Mouse (Mus musculus) spleen, postnatal 4 days (tissue): ENCODE measurements around the gene Odf2l.
A peak's percentile ranks its signal among the peaks of the same experiment; 100 is the strongest.

Experiments
- DNase-seq, 2 experiments: peaks; one replicate each; pipeline ENCODE4 v3.0.0; 2022; ENCODE audit warnings: low spot score in 2 of 2

Gene Odf2l

DNA sequence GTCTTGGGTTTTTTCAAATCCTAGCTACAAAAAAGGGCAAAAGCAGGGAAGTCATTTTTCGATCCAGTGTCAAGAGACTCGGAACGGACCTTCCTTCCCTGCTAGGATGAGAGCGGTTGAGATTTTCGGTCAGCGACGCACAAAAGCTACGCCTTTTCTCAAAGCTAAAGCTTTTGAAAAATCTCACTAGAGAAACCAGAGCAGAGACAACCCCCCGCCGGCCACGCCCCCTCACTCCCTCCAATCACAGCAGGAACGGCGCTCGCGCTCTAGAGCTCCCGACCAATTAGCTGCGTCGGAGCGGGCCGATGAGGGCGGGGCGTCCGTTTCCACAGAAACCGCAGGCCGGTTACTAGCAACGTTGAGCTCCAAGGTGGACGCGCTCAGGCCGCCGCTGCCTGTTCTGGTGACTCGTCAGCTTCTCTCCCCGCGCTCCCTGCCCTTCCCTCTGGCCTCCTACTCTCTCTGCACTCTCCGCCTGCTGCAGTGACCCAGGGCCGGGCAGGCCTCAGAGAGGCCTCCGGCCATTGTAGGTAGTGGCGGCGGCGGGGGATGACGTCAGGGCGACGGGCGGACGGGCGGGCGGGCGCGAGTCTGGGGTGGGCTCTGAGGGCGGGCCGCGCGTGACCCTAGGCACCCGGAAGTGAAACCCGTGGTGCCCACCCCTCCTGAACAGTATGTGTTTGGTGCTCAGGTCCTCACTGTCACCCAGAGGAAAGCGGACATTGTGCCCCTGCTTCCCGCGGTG, at the start of gene Odf2l:
TSS of gene Odf2l (plus strand) at position 335 of the 748 bp plus-strand sequence.
- peak; percentile 95 to 98 for DNase-seq

DNA sequence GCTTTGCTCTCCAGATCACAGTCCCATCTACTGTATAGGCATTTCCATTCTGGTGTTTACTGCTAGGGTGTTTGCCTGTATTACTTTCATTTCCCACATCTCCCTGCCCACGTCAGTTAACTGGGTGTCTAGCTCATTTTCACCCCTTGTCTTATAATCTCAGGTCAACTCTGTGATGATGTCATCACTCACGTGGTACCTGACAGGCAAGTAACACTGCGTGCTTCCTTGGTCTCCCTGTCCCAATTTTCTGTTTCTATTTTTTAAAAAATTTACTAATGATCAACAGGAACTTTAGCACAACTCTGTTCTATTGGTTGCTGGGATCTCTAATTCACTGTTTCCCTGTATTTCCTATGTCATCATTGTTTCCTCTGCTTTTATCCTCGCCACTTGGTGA, 49.4 kb upstream of the Odf2l start:
- no peak for DNase-seq

DNA sequence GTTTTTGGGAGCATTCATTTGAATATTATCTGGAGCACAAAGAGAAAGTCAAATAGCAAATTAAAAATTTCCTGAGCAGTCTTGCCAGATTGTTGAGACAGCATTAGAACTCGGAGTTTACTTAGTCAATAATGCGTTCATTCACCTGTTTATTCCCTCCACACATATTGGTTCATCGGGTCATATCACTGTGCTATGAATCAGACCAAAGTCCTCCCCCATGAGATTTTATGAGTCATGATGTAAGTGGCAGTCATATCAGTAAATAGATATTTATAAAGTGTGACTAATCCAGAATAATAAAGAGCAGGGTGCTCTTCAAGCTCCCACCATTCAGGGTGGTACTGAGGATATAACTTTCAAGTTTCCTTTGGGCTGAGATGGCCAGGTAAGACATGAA, 46.0 kb upstream of the Odf2l start:
- no peak for DNase-seq

DNA sequence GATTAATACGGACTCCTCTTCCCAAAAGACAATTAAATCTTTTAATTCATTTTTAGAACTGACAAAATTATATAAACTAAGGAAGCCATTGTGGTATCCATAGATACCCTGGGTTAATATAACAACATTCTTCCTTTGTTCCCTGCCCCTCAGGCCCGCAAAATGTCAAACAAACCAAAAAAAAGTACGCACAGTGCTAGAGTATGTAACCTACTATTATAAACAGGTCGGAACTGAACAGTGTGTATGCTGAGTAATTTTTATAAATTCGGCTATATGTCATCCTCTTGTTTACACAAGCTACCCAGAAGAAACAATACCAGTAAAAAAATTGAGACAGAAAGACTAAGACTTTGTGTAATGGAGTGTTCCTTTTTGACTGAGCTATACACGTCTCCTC, 40.0 kb upstream of the Odf2l start:
- no peak for DNase-seq

DNA sequence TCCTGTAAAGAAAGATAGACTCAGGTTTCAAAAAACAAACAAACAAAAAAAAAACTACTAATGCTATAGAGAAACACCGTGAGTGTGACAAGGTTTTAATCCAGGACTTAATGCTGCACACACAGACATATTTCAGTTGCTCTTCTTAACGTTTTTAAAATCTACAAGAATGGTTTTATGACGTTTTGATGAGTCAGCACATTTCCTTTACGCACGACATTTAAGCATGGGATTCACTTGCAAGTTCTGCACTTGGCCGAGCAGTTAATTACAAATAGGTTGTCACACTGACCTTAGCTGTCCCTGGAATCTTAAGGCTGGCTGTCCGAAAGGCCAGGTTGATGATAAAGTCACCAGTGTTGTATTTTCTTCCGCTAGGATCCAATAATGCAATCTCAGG, 37.5 kb upstream of the Odf2l start:
- DNase-seq: no peak

DNA sequence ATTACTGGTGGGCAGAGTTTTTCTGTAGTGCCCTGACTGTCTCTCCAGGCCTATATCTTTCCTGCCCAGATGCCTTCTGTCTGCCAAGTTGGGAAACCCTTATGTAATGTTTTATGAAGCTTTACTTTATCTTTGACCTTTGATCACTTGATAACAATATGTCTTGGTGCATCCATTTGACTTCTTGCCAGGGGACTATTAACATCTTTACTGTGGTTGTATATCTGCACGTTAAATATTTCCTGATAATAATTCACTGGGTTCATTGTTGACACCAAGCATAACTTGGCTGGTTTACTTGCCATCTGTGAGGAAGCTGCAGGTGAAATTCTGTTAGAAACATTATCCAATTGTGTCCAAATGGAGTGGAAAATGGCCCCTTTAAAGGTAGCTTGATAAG, 35.3 kb upstream of the Odf2l start:
- DNase-seq: no peak

DNA sequence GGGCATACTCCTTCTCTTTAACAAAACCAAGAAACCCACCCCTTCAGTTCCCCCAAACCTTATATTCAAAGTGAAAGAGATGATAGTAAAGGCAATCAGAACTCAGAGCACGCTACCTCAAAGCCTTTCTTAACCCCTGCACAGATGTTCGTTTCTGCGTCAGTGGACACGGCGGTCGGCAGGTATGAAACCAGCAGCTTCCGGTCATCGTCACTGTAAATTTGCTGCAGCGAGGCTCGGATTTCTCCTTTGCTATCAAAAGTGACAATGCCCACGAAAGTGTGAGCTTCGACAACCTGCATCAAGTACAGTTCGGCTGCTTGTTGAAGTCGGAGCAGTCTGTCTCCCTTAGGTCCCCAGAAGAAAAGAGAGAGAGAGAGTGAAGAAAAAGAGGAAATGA, 32.2 kb upstream of the Odf2l start:
- DNase-seq: no peak

DNA sequence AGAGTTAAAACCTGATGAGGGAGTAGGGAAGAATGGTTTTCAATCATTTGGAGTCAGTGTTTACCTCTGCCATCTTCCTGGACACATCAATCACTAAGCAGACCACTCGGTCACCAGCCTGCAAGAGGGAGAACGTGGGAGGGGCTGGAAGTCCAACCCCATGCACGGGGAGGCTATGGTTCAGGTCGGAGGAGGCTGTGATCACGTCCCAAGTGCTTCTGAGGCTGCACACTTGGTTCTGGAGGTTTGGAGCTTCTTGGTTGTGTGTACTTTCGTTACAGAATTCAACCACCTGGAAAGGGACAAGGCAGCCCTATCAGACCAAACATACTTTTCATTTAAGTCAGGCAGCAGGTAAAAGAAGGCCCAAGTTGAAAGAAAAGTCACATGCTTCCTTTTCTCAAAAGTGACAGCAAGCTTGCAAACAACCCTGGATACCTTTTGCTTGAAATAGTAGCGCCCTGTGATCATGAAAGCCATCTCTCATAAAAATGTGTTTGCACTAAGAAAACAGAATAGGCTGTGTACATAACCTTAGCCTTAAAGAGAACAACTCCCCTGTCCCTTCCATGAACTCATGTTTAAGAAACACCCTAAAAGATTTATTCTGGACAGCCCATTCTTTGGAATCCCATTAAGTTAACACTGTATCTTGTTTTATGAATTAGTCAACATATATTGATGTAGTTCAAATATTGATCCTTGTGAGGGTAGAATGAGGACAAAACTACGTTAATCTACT, 30.4 kb upstream of the Odf2l start:
- no peak for DNase-seq

DNA sequence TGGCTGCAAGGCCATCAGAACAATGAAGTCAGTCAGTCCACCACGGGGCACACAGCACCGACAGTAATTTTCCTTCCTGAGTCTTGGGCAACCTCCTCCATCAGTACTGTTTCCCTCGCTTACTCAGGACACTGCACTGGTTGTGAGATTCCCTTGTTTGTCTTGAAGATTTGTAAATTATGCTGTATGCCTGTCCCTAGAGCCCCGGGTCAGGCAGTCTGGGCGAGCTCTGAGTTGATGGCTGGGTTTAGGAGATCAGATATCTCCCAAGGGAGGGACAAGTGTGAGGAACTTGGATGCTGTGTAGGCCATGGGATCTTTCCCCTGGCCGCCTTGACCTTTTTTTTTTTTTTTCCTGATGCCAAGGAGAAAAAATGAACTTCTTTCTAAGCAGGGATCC, 19.1 kb upstream of the Odf2l start, which contains the start of gene Clca2:
TSS of gene Clca2 (minus strand) at position 153 of the 400 bp plus-strand sequence.
- DNase-seq: no peak

DNA sequence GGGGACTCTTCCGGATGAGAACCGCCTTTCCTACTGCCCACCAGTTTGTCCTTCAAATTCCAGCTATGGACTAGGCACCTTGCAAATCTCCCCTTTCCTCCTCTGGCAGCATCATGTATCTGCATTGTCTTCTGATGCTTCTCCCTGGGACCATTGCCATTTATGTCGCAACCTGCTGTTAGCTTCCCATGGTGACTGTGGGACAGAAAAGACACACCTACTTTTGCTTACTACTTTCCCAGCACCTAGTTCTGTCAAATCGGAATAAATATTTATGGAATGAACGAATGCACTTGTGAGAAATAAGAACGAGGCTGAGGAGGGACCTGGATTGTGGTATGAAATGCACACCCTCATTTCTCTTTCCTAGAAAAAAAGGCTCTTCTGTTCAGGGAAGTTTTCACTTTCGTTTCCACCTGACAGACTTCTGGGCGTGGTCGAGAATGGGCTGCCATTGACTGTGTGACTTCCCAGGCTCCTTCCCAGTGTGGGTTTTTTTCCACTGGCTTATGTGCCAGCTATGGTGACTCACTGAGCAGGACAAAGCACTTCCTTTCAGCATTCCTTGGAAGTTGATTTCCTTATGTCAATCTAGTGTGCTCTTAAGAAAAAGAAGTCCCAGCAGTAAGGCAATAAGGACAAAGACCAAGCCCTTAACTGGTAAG, 16.4 kb upstream of the Odf2l start:
- DNase-seq: no peak

DNA sequence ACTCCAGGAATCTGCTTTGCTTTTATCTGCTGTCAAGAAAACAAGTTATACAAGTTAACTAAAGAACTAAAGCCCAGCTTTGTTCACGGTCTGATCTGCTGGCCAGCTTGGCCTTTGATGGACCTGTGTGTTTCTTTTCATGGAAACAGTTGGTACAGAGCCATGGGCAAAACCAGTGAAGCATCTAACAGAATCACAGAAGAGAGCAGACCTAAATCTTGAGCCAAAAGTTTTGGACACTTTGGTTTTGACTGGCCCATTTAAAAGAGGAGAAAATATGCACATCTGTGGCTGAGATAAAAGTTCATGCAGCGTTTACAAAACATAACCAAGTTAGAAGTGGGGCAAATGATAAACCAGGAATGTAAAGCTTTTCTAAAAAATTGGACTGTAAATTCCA, 15.1 kb upstream of the Odf2l start:
- DNase-seq: no peak

DNA sequence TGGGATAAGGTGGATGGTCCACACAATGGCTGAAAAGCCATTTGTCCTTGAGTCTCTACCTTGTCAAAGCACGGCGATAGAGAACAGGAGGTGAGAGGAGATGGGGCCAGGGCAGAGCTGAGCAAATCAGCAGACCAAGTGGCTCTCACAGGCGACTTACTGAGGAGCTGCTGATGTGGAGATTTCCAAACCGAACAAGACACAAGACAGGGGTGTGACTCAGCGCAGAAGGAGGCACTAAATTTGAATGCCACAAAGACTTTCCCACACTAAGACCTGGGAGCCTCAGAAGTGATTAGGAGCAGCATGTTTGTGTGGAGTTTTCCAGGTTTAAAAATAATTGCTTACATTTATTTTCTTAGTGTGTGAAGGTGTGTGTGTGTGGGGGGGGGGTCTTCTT, 14.6 kb upstream of the Odf2l start:
- DNase-seq: no peak

DNA sequence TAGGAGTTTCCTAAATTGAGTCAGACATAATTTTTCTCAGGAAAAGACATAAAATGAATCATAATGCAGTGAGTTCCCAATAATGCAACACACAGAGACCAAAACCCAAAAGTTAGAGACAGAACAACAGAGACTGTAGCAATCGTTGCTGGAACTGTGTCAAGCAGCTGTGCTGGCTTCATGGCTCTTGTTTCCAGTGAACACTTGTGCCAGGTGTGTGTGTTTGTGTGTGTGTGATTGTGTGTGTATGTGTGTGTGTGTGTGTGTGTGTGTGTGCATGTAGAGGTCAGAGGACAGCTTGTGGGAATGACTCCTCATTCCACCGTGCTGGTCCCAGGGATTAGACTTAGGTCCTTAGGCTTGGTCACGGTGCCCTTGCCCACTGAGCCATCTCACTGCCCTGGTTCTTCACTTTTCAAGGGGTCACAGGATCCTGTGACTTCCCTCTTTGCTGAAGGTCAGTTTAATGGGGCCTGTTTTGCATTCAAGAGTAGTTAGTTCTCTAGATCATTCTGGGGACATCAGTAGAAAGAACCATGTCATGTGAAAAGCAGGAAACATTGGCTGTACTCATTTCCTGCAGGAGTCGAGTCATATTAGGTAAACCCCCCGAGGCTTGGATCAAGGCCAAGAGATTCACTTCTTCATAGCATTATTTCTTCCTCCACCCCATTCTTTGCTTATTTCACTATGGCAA, 13.2 kb upstream of the Odf2l start:
- DNase-seq: no peak

DNA sequence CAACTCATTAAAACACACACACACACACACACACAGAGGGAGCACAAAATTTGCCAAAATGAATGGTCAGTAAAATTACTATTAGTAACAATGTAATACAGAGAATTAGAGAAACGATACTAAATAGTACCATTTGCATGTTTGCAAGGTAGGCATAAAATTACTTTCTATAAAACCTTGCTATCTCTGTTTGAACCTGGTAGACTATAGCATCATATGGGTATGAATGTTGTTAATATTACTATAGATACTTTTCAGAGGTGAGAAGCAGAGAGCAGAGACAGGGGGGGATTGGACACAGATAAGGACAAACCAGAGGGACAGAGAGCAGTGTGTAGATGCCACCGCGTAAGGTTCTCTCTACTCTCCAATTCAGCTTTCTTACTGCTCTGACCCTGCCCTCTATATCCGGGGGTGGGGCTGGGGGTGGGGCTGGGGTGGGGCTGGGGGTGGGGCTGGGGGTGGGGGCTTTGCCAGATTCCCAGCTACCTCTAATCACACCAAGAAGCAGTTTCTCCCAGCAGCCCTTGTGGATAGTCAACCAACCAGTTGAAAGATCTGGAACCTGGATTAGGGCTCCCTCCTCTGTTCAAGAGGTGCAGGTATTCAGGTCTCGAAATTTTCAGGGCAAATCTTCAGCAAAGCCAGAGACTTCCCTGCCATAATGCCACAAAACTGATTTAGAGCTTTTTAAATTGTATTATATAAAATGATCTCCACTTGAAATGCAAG, 12.4 kb upstream of the Odf2l start:
- DNase-seq: no peak

DNA sequence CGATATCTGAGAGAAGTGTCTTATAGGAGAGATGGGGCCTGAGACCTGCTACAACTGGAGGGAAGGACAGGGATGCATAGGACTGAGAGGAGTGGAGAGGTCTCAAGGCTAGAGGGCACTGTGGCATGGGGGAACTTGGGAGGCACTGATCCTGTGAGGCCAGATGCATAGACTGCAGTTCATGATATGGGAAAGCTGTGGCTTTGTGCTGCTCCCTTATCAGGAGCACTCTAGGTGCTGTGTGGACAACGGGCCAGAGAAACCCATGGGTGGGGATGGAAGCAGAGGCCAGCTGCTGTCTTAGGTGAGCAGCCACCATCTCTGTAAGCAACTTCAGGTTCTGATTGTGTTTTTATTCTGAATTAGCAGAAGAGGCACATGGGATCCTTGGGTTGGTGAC, 3.2 kb upstream of the Odf2l start:
- DNase-seq: no peak

DNA sequence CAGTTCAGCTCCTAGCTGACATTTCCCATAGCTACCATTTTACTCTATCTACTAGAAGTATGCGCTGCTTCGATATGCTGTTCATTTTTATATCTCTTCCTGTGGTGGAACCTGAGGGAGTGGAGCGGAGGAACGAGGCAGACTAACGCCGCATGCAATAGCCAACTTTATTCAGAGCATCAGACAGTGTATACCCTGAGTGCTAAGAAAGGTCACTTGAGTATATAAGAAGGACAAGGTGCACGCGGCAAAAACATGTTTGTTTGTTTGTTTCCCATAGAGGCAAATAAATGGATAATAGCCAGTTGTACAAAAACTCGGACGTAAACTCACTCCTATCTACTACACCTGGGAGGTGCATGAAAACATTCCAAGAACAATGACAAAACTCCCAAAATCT, 751 bp upstream of the Odf2l start:
- no peak for DNase-seq

DNA sequence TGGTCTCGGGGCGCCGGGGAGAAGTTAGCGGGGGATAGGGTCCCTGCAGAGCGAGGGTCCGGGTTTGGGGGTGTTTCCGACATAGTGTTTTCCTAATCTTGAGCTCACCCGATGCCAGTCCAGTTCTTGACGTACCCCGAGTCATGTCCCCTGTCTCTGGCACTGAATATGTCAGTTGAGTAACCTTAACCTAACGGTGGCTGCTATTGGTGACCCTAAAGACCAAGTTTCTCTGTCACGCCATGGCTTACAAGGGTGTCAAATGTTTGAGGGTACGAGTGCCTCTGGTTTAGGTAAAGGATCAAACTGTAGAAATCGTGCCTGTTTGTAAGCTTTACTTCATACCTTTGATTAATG, 592 bp downstream of the Odf2l start:
- DNase-seq: no peak

DNA sequence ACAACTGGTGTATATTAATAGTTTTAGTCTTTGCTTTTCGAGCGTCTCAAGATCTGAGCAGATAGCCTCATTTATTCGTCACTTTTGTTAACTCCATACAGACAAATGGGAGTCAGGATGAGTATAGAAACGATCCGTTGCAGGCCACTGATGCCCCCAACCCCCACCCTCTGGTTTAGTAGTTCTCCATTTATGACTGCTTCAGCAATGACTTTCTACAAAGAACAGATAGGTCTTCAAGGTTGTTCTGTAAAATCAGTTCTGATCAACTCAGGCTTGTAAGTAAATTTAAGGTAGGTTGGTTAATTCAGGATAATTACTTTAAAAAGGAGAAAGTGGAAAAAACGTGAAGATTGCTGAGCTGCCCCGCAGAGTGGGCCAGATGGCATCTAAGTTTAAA, 1.0 kb downstream of the Odf2l start:
- no peak for DNase-seq

DNA sequence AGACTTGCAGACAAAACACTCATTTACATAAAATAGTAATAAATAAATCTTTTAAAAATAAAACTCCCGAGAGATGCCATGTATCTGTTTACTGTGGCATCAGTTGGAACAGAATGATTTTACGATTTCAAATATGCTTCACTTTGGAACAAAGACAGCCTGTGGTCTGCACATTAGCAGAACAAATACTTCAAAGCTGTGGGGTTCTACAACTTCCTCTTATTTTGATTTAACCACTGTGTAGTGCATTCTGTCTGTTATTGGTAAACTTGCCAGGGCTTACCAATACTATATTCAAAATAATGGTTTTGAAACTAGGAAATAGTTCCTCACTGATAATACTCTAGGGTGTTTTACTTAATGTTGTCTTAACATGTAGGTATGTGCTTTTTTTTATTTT, 8.2 kb downstream of the Odf2l start:
- no peak for DNase-seq

DNA sequence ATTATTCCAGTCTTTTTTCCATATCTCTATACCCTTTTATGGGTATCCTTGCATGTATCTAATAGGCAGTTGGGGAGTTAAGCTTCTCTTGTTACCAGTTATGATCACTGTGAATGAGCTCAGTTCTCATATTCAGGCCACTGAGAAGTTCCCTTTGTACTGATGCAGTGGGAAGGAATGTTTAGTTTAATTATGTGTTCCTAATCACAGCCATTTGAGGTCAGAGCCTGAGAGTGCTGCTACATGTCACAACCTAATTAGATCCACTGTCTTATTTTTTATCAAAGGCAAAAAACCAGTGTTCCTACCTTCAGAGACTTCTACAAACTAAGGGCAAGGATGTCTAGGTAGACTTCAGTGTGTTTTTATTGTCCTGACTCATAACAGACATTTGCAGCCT, 11.0 kb downstream of the Odf2l start:
- no peak for DNase-seq

DNA sequence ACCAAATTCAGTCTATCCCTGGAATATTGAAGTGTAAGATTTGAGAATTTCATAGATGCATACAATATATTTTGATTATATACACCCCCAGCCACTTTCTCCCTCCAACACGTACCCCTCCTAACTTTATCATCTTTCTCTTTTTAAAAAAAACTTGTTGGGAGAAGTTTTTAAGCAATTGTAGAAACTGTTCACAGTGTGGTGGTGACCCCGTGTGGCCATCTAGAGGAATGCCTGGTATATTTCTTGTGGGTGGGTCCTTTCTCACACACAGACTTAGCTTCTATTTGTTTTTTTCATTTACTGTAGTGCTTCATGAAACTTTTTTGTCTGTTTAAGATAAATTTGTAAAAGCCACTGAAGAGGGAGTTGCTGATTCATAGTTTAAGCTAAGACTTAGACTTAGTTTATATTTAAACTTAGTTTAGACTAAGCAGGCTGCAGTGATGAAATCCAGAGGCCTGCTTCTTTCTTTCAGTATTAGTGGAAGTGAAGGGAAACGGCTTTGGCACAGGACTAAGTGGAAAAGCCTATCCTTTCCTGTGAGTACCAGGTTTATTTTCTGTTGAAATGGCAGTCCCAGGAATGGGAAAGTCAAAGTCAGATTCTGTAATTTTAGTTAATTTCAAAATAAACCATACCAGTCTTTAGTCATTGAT, 13.0 kb downstream of the Odf2l start:
- no peak for DNase-seq
